Comparison of ENCODE assay signal across 19 mouse cellular contexts in genomic region chr10:126840266-126840665, GRCm38 (mm10).
A peak's percentile ranks its signal among the peaks of the same experiment; 100 is the strongest.
DNase-seq lines count a peak whose midpoint lies in the region; ATAC-seq and TF ChIP-seq lines count a peak whose summit lies in the region.
"Had no signal": no experiment of that assay in that cellular context is flagged by ENCODE, and none has a peak within 500 bp of the region (broad histone marks: within the 10 kb centered on the region; RNA-seq: fewer than 3 reads in every experiment).

No protein-coding gene starts in this region.

- TF ChIP-seq CTCF in liver, embryonic 14.5 days (IDR thresholded peaks at IDR 0.05; ENCODE audit: low read depth) = peak; percentile 35; the same call in 1 of the 2 replicates

- no peak overlapping the region for H3K27ac ChIP-seq in liver, embryonic 14.5 days
- H3K27ac ChIP-seq: gastrocnemius, adult 2 months; hindbrain, embryonic 10.5 days; neural tube, embryonic 12.5 days had no signal

- H3K4me3 ChIP-seq in liver, embryonic 14.5 days (ENCODE audit: insufficient read depth in 1 of 2, low read depth in 2 of 2, low read length in 2 of 2) = no peak overlapping the region
- H3K4me3 ChIP-seq: erythroblast, embryonic 14.5 days; gastrocnemius, adult 2 months; hindbrain, embryonic 10.5 days; neural tube, embryonic 12.5 days had no signal

- H3K4me1 ChIP-seq in liver, embryonic 14.5 days (replicated peaks; ENCODE audit: control insufficient read depth in 2 of 2, insufficient read depth in 2 of 2, low read length in 1 of 2) = no peaks in the 10 kb centered on the region

- H3K27me3 ChIP-seq in liver, embryonic 14.5 days (ENCODE audit: control insufficient read depth, insufficient read depth, low read length) = no peaks in the 10 kb centered on the region
- H3K27me3 ChIP-seq: neural tube, embryonic 12.5 days had no signal

- H3K9ac ChIP-seq in liver, embryonic 14.5 days (replicated peaks) = no peak overlapping the region
- H3K9ac ChIP-seq: forebrain, postnatal 0 days; neural tube, embryonic 12.5 days had no signal

- ATAC-seq in CD4-positive, CD25-positive, alpha-beta regulatory T cell, adult 4 months = no peak
- no peak for ATAC-seq in liver, embryonic 14.5 days (ENCODE audit: insufficient read depth)
- ATAC-seq in megakaryocyte-erythroid progenitor cell, adult 5-6 weeks (replicated peaks; ENCODE audit: low FRiP score, low TSS enrichment, poor library complexity, severe bottlenecking) = peak; percentile 44; the same call in 1 of the 2 replicates
- ATAC-seq: forebrain, postnatal 0 days had no signal

- DNase-seq in CD4-positive, CD25-positive, alpha-beta regulatory T cell, adult 2 months (ENCODE audit: low read depth, low spot score) = peak; percentile 4
- no peak for DNase-seq in liver, embryonic 14.5 days (ENCODE audit: low read depth in 3 of 3, low spot score in 3 of 3)
- DNase-seq in liver (no peak), R1 (ENCODE audit: low read depth, low spot score) (peak; percentile 33)
- DNase-seq in frontal cortex, postnatal 10 days (ENCODE audit: low spot score in 2 of 2) = no peak
- no peak for DNase-seq in right cerebral cortex, adult 18-20 months
- DNase-seq: adrenal gland, postnatal 10 days; cerebellum, adult 11-12 months; cerebellum, postnatal 36 days; forebrain, postnatal 0 days; gastrocnemius, adult 2 months; heart, adult 18-20 months; kidney, postnatal 10 days; right cerebral cortex, postnatal 4 days had no signal

- H3K4me2 ChIP-seq in liver, embryonic 14.5 days (ENCODE audit: low read depth) = no peak overlapping the region
- H3K4me2 ChIP-seq: neural tube, embryonic 12.5 days had no signal

- no peak for TF ChIP-seq EP300 in liver, embryonic 14.5 days (IDR thresholded peaks at IDR 0.05; ENCODE audit: low read depth)

- H3K9me3 ChIP-seq in liver, embryonic 14.5 days (ENCODE audit: control insufficient read depth, low read length) = no peaks in the 10 kb centered on the region
- H3K9me3 ChIP-seq: hindbrain, embryonic 10.5 days had no signal

- no peaks in the 10 kb centered on the region for H3K36me3 ChIP-seq in liver, embryonic 14.5 days (replicated peaks; ENCODE audit: control insufficient read depth, insufficient read depth, low read depth)
- H3K36me3 ChIP-seq: hindbrain, embryonic 10.5 days; neural tube, embryonic 12.5 days had no signal

Comparison
In these comparisons a context has a peak if more than half of its experiments do, and no peak if none do; other contexts are left out.
1. DNase-seq: peak in CD4-positive, CD25-positive, alpha-beta regulatory T cell, adult 2 months (single experiment) and R1 (single experiment); none in liver, embryonic 14.5 days (0 of 3), liver (single experiment), frontal cortex, postnatal 10 days (0 of 2) and right cerebral cortex, adult 18-20 months (single experiment).